Mouse (Mus musculus) T-cell, adult 66 days (primary cell): ENCODE results near the gene Rpl10-ps3. TPM values are rescaled to one million over a fixed set of nuclear protein-coding genes. Genes with fewer than 3 reads are reported as not detected.

Source experiments
- total RNA-seq, 2 experiments: library from RNA; stranded (reverse); gene quantifications; 3 replicates in 1 of 2; 4 replicates in 1 of 2; pipeline ENCODE4 v1.2.4; 2023

The Rpl10-ps3 gene
- 1,000 to 10,000 TPM; 1,956 to 2,009 TPM for total RNA-seq

DNA sequence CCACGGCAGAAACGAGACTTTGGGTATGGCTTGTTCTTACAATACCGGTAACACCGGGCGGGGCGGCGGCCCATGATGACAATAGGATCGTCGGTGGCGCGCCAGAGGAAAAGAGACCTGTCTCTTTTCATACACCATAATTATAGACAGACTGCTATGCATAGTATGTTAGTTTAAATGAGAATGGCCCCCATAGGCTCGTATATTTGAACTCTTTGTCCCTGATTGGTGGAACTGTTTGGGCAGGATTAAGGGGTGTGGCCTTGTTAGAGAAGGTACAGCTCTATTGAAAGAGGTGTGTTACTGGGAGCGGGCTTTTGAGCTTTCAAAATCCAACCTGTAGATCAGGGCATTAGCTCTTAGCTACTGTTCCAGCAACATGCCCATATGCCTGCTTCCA lies at the start of gene Rpl10-ps3:
Gene Rpl10-ps3, minus strand, starts transcription at position 101 of the 400 bp plus-strand sequence.

Other genes starting within 250 kb of the Rpl10-ps3 start
- gene Plet1, start 149.6 kb upstream of the Rpl10-ps3 start, total RNA-seq, result not detected
- 10 to 100 TPM; 44.3 to 47.3 TPM for gene Pts, start 183.8 kb upstream of the Rpl10-ps3 start, total RNA-seq
- 1 to 10 TPM; 1.8 to 2.5 TPM for gene Il18, start 209.9 kb upstream of the Rpl10-ps3 start, total RNA-seq
- gene Bco2, start 210.2 kb upstream of the Rpl10-ps3 start, total RNA-seq, result not detected
- not detected for gene Tex12, start 216.4 kb upstream of the Rpl10-ps3 start, total RNA-seq